Mouse (Mus musculus): ENCODE data around the gene Akr1d1. TPM values are rescaled to one million over a fixed set of nuclear protein-coding genes. Genes with fewer than 3 reads are reported as not detected.

Akr1d1 gene
- polyA plus RNA-seq, 1 experiment: not detected

GRCm38 (mm10) chr6:37612603-37613284, 82.8 kb downstream of the Akr1d1 start:
- DNase-seq (ENCODE audit: low read depth, low spot score): no peak
- WGBS: 62% methylated on average over 6 of the region's 6 CpGs

- DNase-seq (ENCODE audit: low read depth, low spot score): peak; percentile 85
- WGBS: 17% methylated on average over 2 of the region's 2 CpGs
Measured at GRCm38 (mm10) chr6:37615490-37615889, 85.5 kb downstream of the Akr1d1 start.

- no peak for DNase-seq (ENCODE audit: low read depth, low spot score)
- WGBS: 92% methylated on average over 7 of the region's 7 CpGs
Measured at GRCm38 (mm10) chr6:37616136-37616535, 86.2 kb downstream of the Akr1d1 start.

GRCm38 (mm10) chr6:37617431-37618011, 87.5 kb downstream of the Akr1d1 start:
- 31% methylated on average over 10 of the region's 10 CpGs for WGBS
- no peak for DNase-seq (ENCODE audit: low read depth, low spot score)

Other genes with a start within 250 kb of the Akr1d1 start
- gene Dgki, start 230.0 kb upstream of the Akr1d1 start, polyA plus RNA-seq (2012; rRNA removed): 0.17 and 0.41 TPM in 2 replicates
- gene Creb3l2, start 88.0 kb upstream of the Akr1d1 start, polyA plus RNA-seq (2012; rRNA removed): 8.5 and 17.0 TPM in 2 replicates